Mouse (Mus musculus) CH12.LX (cell line): ENCODE results near the gene Akap8. TPM values are rescaled to one million over a fixed set of nuclear protein-coding genes. Genes with fewer than 3 reads are reported as not detected.
A peak's percentile ranks its signal among the peaks of the same experiment; 100 is the strongest.

Experiments used
- DNase-seq: peaks from one replicate; pipeline ENCODE4 v3.0.0-alpha.2; 2013; ENCODE audit errors: extremely low read depth
- H3K27ac ChIP-seq: 2 replicates; pipeline ENCODE4 v1.5.1; 2012; ENCODE audit warnings: low read depth, mild to moderate bottlenecking, control low read depth, moderate library complexity; ENCODE audit not compliant: insufficient read depth
- H3K27me3 ChIP-seq: replicated peaks from 2 replicates; pipeline ENCODE3; 2012; ENCODE audit warnings: inconsistent platforms
- H3K36me3 ChIP-seq, 2 experiments: replicated peaks in 1 of 2; 2 replicates each; pipeline versions ENCODE3 to v1.6.1; 2012; ENCODE audit warnings: inconsistent platforms in 1 of 2, low read length in 1 of 2, mild to moderate bottlenecking in 1 of 2, mixed read lengths in 1 of 2, moderate library complexity in 1 of 2; ENCODE audit not compliant: control insufficient read depth in 1 of 2, insufficient read depth in 1 of 2
- H3K4me1 ChIP-seq, 2 experiments: 2 replicates each; pipeline ENCODE4 v1.6.1; 2012; ENCODE audit warnings: inconsistent platforms in 1 of 2, moderate library complexity in 1 of 2; ENCODE audit not compliant: insufficient read depth in 2 of 2, control insufficient read depth in 1 of 2
- H3K4me2 ChIP-seq: 2 replicates; pipeline ENCODE4 v1.6.1; 2012; ENCODE audit warnings: low read depth, mild to moderate bottlenecking, control low read depth; ENCODE audit not compliant: poor library complexity, insufficient read depth, severe bottlenecking
- H3K4me3 ChIP-seq, 3 experiments: fragments of 150-350 bp in 1 of 3; sonication (generic) in 1 of 3; replicated peaks in 1 of 3; 2 replicates each; pipeline versions ENCODE3 to v1.5.1; 2011 to 2012; ENCODE audit warnings: low read depth in 2 of 3, low read length in 2 of 3, mild to moderate bottlenecking in 2 of 3, moderate library complexity in 2 of 3, control low read depth in 1 of 3, improper control_type of control experiment in 1 of 3, inconsistent platforms in 1 of 3, mixed read lengths in 1 of 3; ENCODE audit not compliant: poor library complexity in 1 of 3
- H3K79me2 ChIP-seq: replicated peaks from 2 replicates; pipeline ENCODE4 v1.6.1; 2012; ENCODE audit warnings: mild to moderate bottlenecking, moderate library complexity; ENCODE audit not compliant: control insufficient read depth, poor library complexity, insufficient read depth, severe bottlenecking; ENCODE audit errors: extremely low read depth
- H3K9ac ChIP-seq: 2 replicates; pipeline ENCODE4 v1.6.1; 2012; ENCODE audit warnings: low read depth, mild to moderate bottlenecking, control low read depth, moderate library complexity; ENCODE audit not compliant: insufficient read depth
- H3K9me3 ChIP-seq: replicated peaks from 2 replicates; pipeline ENCODE3; 2012; ENCODE audit warnings: low read length, inconsistent platforms, mixed read lengths
- BHLHE40 ChIP-seq: IDR thresholded peaks from 2 replicates; pipeline ENCODE4 v1.6.1; 2011; ENCODE audit warnings: mild to moderate bottlenecking, low read depth, low read length, improper control_type of control experiment
- E2F4 ChIP-seq: IDR thresholded peaks from 2 replicates; pipeline ENCODE4 v1.6.1; 2011; ENCODE audit warnings: low read depth, low read length, improper control_type of control experiment; ENCODE audit not compliant: insufficient replicate concordance
- ELF1 ChIP-seq: IDR thresholded peaks from 2 replicates; pipeline ENCODE4 v1.6.1; 2014; ENCODE audit warnings: low read depth, mild to moderate bottlenecking, inconsistent platforms, low read length, improper control_type of control experiment
- EP300 ChIP-seq: IDR thresholded peaks from 2 replicates; pipeline ENCODE4 v1.6.1; 2011; ENCODE audit warnings: low read length, improper control_type of control experiment
- ETS1 ChIP-seq: conservative IDR thresholded peaks from 2 replicates; pipeline ENCODE4 v1.6.1; 2012; ENCODE audit warnings: low read depth, mild to moderate bottlenecking, inconsistent platforms, low read length, improper control_type of control experiment, moderate library complexity
- HCFC1 ChIP-seq: IDR thresholded peaks from 2 replicates; pipeline ENCODE4 v1.6.1; 2012; ENCODE audit warnings: low read depth, mild to moderate bottlenecking, inconsistent platforms, low read length, improper control_type of control experiment
- JUN ChIP-seq: IDR thresholded peaks from 2 replicates; pipeline ENCODE4 v1.6.1; 2011; ENCODE audit warnings: low read depth, mild to moderate bottlenecking, low read length, improper control_type of control experiment, moderate library complexity; ENCODE audit not compliant: insufficient read depth
- MAFK ChIP-seq: IDR thresholded peaks from 2 replicates; pipeline ENCODE4 v1.6.1; 2011; ENCODE audit warnings: low read length, improper control_type of control experiment; ENCODE audit not compliant: insufficient replicate concordance
- MEF2A ChIP-seq: IDR thresholded peaks from 2 replicates; pipeline ENCODE4 v1.6.1; 2014; ENCODE audit warnings: low read depth, mild to moderate bottlenecking, inconsistent platforms, low read length, improper control_type of control experiment, borderline replicate concordance
- MXI1 ChIP-seq: IDR thresholded peaks from 2 replicates; pipeline ENCODE4 v1.6.1; 2011; ENCODE audit warnings: mild to moderate bottlenecking, low read depth, low read length, improper control_type of control experiment
- POLR2A ChIP-seq: IDR thresholded peaks from 2 replicates; pipeline ENCODE4 v1.6.1; 2011; ENCODE audit warnings: low read depth, mild to moderate bottlenecking, improper control_type of control experiment, low read length
- RAD21 ChIP-seq: IDR thresholded peaks from 2 replicates; pipeline ENCODE4 v1.6.1; 2011; ENCODE audit warnings: low read depth, mild to moderate bottlenecking, low read length, improper control_type of control experiment, moderate library complexity
- SMC3 ChIP-seq: IDR thresholded peaks from 2 replicates; pipeline ENCODE4 v1.6.1; 2011; ENCODE audit warnings: low read depth, low read length, improper control_type of control experiment
- TCF12 ChIP-seq: IDR thresholded peaks from 2 replicates; pipeline ENCODE4 v1.6.1; 2014; ENCODE audit warnings: low read depth, mild to moderate bottlenecking, inconsistent platforms, low read length, improper control_type of control experiment
- UBTF ChIP-seq: IDR thresholded peaks from 2 replicates; pipeline ENCODE4 v1.6.1; 2012; ENCODE audit warnings: low read depth, mild to moderate bottlenecking, inconsistent platforms, low read length, improper control_type of control experiment, moderate library complexity
- ZC3H11A ChIP-seq: IDR thresholded peaks from 2 replicates; pipeline ENCODE4 v1.6.1; 2012; ENCODE audit warnings: low read depth, mild to moderate bottlenecking, inconsistent platforms, low read length, improper control_type of control experiment
- dilution Hi-C: fragments of 300-500 bp; cut with MboI; formaldehyde crosslinking; loops from 2 replicates; pipeline ENCODE4 v1.14.3; 2020; ENCODE audit warnings: low sequenced_read_pairs; ENCODE audit not compliant: extremely low pct_unique_long_range_greater_than_20kb, extremely low pct_ligation_motif_present
- in situ Hi-C: fragments of 300-500 bp; cut with MboI; formaldehyde crosslinking; loops from 3 replicates; pipeline ENCODE4 v1.14.3; 2019; ENCODE audit warnings: low sequenced_read_pairs, low pct_ligation_motif_present, low pct_unique_long_range_greater_than_20kb, mixed read lengths
- polyA plus RNA-seq: library from polyadenylated mRNA; unstranded; fragments of >175 nt; gene quantifications from 2 replicates; pipeline ENCODE4 v1.2.1, GENCODE M21; 2012; ENCODE audit warnings: low read depth; ENCODE audit not compliant: insufficient read length
- total RNA-seq, 2 experiments: library from RNA; depleted of rRNA; stranded (reverse); fragments of 300-350 nt in 1 of 2; fragments of >200 nt in 1 of 2; gene quantifications; 2 replicates each; pipeline ENCODE4 v1.2.3; 2012 to 2014

Akap8 gene
- total and polyA plus RNA-seq, 3 experiments: 62.5 to 146 (median 75.2) TPM

DNA sequence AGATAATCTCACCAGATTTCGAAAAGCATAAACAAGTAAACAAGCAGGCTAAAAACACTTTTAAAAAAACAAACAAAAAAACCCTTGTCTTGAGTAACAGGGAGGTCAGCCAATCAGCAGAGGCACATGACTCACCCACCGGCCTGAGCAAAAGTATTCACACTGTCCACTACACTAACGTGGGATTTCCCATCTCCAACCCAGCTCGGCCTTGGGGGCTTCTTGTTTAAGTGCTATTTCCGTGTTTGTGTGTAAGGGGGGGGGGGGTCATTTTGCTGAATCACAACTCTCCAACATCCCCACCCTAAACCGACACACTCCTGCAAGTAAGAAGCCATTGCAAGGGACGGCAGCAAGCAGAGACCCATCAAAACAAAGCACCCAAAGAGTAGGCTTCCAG, 37.7 kb downstream of the Akap8 start:
- peak; percentile 29 for DNase-seq
- Histone ChIP-seq H3K79me2 (peaks cover 62% of the 10 kb centered on the region), H3K27ac (peak overlapping the region; percentile 81), H3K36me3 (peaks cover 0 to 11% of the 10 kb centered on the region in 2 experiments), H3K4me1 (peaks cover 8 to 40% of the 10 kb centered on the region in 2 experiments; a peak in 3 of 4 replicates), H3K4me3 (peak overlapping the region; percentile 83 to 94 (median 93)), H3K4me2 (peak overlapping the region; percentile 17), H3K9me3 (no peaks in the 10 kb centered on the region), H3K9ac (peak overlapping the region; percentile 76), H3K27me3 (no peaks in the 10 kb centered on the region)
- TF ChIP-seq BHLHE40 (peak; percentile 66), MEF2A (no peak)
- dilution Hi-C loops (no loop called here), in situ Hi-C loops (no loop called here)

DNA sequence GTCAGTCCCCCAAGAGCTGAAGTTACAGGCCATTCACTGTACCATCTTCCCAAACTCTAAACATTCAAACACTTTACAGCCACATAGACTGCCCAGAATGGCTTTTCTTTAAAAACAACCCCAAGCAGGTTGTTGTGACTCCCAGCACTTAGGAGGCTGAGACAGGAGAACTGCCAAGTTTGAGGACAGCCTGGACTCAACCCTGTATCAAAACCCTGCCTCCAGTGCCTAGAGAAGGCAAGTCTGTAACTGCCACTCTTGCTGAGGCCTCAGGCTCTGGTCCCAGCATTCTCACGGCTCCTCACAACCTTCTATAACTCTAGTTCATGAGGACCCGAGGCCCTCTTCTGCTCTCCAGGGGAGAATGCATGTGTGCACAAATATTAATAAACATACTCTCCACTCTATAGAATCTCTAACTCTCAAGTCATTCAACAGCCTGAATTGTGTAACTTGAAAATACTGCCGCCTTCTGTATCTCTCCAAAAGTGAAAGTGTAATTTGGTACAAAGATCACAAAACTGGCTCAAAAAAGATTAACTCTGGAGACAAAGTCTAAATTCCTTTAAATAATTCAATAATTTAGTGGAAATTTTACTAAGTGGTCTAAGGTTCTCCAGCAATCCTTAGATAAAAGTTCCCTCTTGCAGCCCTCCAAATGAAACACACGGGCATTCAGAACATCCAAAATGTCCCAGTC, 39.3 kb downstream of the Akap8 start:
- Histone ChIP-seq H3K9me3 (no peaks in the 10 kb centered on the region), H3K27ac (no peak overlapping the region), H3K27me3 (no peaks in the 10 kb centered on the region), H3K4me1 (peaks cover 8 to 39% of the 10 kb centered on the region in 2 experiments; a peak in 3 of 4 replicates), H3K79me2 (peaks cover 76% of the 10 kb centered on the region)
- dilution Hi-C loops: no loop called here
- in situ Hi-C loops: no loop called here
- TF ChIP-seq ZC3H11A (no peak), ELF1 (no peak), MXI1 (no peak), EP300 (no peak), UBTF (no peak), SMC3 (no peak), ETS1 (no peak), POLR2A (no peak), RAD21 (no peak), HCFC1 (no peak), TCF12 (no peak)
- TF ChIP-seq, all 38 proteins: peak for 0
- peak overlapping the region; percentile 7; the same call in 1 of the 2 replicates for H3K9ac ChIP-seq
- H3K36me3 ChIP-seq: peaks cover 0 to 11% of the 10 kb centered on the region in 2 experiments
- no peak for DNase-seq
- peak overlapping the region in 2 of 3 experiments; percentile 2 to 21 for H3K4me3 ChIP-seq
- peak overlapping the region; percentile 80 for H3K4me2 ChIP-seq

DNA sequence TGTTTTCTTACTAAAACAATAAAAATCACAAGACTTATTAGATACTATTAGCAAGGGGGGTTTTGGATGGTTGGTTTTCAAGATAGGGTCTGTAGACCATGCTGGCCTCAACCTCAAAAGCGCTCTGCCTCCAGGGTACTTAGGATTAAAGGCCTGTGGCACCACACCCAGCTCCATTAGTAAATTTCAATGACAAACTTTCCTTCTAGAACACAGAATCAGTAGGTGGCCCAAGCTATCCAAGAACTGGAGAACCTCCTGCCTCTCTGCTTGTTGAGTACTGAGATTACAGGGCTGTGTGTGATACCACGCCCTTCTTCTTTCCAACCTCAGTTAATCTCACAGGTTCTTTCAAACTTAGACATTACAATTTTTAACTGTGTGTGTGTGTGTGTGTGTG, 39.9 kb downstream of the Akap8 start:
- no peaks in the 10 kb centered on the region for H3K27me3 ChIP-seq
- dilution Hi-C loops (no loop called here), in situ Hi-C loops (no loop called here)
- H3K4me3 ChIP-seq: no peak overlapping the region
- TF ChIP-seq MAFK (no peak), JUN (no peak), E2F4 (no peak)
- H3K27ac ChIP-seq: no peak overlapping the region
- H3K9me3 ChIP-seq: no peaks in the 10 kb centered on the region
- peak overlapping the region; percentile 80 for H3K4me2 ChIP-seq
- H3K9ac ChIP-seq: no peak overlapping the region; the same call in 1 of the 2 replicates
- peaks cover 8 to 43% of the 10 kb centered on the region in 2 experiments; a peak in 3 of 4 replicates for H3K4me1 ChIP-seq
- peaks cover 83% of the 10 kb centered on the region for H3K79me2 ChIP-seq
- peaks cover 0 to 14% of the 10 kb centered on the region in 2 experiments for H3K36me3 ChIP-seq
- no peak for DNase-seq
